Mouse (Mus musculus): Measurements from ENCODE around the gene Tuba1c. TPM values are rescaled to one million over a fixed set of nuclear protein-coding genes. Genes with fewer than 3 reads are reported as not detected.

Tuba1c gene
- polyA plus RNA-seq, 1 experiment from 2014 or later = 144 TPM

DNA sequence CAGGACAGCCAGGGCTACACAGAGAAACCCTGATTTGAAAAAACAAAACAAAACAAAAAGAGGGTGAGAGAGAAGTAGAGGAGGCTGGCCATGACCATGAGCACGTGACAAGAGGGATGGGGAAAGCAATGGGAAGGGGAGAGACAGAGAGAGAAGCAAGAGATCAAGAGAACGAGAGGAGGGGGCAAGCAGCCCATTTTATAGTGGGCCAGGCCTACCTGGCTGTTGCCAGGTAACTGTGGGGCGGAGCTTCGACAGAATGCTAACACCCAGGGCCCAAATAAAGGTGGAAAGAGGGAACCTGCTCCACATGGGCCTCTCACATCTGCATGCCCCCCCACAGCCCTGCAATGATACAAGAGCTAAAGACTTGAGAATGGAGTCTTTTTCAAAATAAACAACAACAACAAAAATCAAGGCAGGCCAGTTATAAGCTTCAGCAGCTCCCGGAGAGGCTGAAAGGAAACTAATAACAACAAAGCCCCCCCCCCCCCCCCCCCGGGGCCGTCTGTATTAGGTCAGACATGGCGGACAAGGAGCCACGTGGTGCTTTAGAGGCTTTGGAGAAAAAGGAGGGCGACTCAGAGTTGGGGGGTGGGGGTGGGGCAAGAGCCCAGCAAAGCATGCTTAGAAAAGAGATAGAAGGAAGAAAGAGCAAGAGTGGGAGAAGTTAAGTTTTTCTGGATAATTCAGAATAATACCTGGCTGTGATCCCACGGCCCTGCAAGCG is 39.8 kb upstream of the Tuba1c start:
- no peaks in the 10 kb centered on the region for H3K9me3 ChIP-seq
- H3K27me3 ChIP-seq (replicated peaks; ENCODE audit: low read depth, poor library complexity, severe bottlenecking) = no peaks in the 10 kb centered on the region
- H3K27ac ChIP-seq (replicated peaks) = peak overlapping the region; percentile 94
- H3K4me3 ChIP-seq = peak overlapping the region; percentile 58; the same call in 1 of the 2 replicates
- peak; percentile 41 for DNase-seq (ENCODE audit: low spot score)
- H3K4me1 ChIP-seq = peaks cover 88% of the 10 kb centered on the region
- no peaks in the 10 kb centered on the region for H3K36me3 ChIP-seq (replicated peaks)
- 29% methylated on average over 12 of the region's 12 CpGs for WGBS

DNA sequence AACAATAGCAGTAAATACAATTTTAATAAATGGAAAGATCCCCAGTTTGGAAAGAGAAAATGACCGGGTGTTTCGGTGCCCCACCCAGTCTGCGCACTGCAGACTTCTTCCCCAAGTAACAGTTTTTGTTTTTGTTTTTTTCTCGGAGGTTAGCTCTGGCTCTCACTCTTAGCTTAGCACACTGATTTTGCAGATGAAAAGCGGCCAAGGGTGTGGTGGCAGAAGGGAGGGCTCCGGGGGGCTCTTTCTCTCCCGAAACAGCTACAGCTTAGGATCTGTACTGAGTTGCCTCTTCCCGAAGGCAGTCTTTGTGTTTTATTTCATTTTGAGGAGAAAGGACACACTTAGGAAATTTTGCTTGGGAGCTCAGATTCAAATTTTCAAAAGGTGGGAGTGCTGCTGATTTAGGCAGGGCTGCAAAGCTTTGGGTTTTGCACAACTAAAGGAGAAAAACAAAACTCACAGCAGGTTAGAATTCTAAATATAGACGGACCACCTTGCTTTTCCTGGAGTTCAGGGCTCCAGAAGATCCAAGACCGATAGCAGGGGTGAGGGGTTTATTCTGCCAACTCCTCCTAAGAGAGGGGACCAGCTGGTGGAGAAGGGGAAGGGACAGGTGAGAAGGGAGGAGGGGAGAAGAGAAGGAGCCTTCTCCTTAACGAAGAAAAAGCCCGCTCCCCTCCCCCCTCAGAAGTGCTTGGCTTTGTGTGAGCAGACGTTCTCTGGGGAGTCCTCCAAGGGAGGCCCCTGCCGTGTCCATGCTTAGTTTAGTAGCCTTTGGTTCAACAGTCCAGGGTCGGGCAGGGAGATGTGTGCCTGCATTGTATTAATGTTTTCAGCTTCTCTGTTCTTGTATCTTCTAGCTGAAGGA is 38.8 kb upstream of the Tuba1c start:
- peak; percentile 55 for DNase-seq (ENCODE audit: low spot score)
- no peaks in the 10 kb centered on the region for H3K9me3 ChIP-seq
- WGBS = 20% methylated on average over 15 of the region's 15 CpGs
- H3K4me1 ChIP-seq = peaks cover 78% of the 10 kb centered on the region
- H3K36me3 ChIP-seq (replicated peaks) = no peaks in the 10 kb centered on the region
- H3K27me3 ChIP-seq (replicated peaks; ENCODE audit: low read depth, poor library complexity, severe bottlenecking) = no peaks in the 10 kb centered on the region
- H3K27ac ChIP-seq (replicated peaks) = peak overlapping the region; percentile 94
- H3K4me3 ChIP-seq = peak overlapping the region; percentile 58

DNA sequence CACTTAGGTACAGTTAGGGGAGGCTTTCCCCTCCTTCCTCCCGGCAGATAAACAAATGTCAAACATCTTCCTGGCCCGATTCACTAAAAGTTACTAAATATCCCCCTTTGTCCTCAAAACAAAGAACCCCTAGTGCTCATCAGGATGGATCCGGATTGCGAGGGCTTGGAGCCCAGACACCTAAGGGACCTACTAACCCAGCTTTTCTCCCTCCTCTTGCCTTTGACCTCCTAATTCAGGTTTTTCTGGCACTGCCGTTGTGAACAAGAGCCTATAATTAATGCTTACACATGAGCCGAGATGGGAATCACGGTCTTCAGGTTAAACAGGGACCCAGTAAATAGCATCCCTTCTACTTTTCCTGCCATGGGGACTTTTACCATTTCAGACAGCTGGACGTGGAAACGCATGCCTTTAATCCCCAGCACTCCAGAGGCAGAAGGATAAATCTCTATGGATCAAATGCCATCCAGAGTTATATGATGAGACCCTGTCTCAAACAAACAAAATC is 38.1 kb upstream of the Tuba1c start:
- Histone ChIP-seq H3K4me3 (peak overlapping the region; percentile 58), H3K27ac (replicated peaks) (peak overlapping the region; percentile 94), H3K9me3 (no peaks in the 10 kb centered on the region), H3K36me3 (replicated peaks) (no peaks in the 10 kb centered on the region), H3K27me3 (replicated peaks; ENCODE audit: low read depth, poor library complexity, severe bottlenecking) (no peaks in the 10 kb centered on the region), H3K4me1 (peaks cover 71% of the 10 kb centered on the region)
- DNase-seq (ENCODE audit: low spot score) = no peak
- 11% methylated on average over 9 of the region's 9 CpGs for WGBS

DNA sequence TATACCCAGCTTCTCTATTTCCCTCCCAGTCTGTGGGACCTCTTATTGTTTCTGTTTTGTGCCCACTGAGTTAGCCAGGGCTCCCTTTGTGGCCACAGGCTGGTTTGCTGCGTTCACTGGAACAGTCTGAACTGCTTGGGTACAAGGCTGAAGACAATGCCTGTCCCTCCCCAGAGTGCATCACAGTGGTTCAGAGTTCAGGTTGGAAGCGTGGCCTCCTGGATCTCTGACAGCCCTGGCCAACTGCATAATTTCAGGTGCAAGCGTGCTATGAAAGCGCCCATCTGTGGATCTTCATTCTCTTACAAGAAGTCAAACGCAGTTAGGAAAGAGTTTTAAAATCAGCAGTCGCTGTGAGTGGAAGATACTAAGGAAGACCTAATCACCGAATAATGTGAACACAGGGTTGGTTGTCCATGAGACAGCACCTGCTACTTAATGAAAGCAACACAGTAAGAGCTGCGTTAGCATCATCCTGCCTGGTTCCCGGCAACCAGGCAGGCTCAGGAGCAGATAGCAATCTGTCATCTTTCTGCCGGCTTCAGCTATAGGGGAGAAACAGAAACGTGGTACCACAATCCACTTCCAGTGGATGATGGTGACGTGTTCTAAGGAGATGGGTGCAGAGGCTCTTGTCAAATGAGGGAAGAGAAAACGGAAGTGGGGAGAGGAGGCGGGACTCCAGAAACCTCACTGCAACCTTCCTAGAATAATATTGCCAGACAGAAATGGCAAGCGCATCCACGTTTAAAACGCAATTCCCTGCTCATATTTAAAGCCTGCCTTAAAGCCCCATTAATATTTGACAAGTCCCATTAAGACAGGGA is 37.4 kb upstream of the Tuba1c start:
- DNase-seq (ENCODE audit: low spot score) = peak; percentile 38
- Histone ChIP-seq H3K27ac (replicated peaks) (peak overlapping the region; percentile 94), H3K4me3 (peak overlapping the region; percentile 58), H3K36me3 (replicated peaks) (no peaks in the 10 kb centered on the region), H3K9me3 (no peaks in the 10 kb centered on the region), H3K27me3 (replicated peaks; ENCODE audit: low read depth, poor library complexity, severe bottlenecking) (no peaks in the 10 kb centered on the region), H3K4me1 (peaks cover 64% of the 10 kb centered on the region)
- 32% methylated on average over 17 of the region's 17 CpGs for WGBS

DNA sequence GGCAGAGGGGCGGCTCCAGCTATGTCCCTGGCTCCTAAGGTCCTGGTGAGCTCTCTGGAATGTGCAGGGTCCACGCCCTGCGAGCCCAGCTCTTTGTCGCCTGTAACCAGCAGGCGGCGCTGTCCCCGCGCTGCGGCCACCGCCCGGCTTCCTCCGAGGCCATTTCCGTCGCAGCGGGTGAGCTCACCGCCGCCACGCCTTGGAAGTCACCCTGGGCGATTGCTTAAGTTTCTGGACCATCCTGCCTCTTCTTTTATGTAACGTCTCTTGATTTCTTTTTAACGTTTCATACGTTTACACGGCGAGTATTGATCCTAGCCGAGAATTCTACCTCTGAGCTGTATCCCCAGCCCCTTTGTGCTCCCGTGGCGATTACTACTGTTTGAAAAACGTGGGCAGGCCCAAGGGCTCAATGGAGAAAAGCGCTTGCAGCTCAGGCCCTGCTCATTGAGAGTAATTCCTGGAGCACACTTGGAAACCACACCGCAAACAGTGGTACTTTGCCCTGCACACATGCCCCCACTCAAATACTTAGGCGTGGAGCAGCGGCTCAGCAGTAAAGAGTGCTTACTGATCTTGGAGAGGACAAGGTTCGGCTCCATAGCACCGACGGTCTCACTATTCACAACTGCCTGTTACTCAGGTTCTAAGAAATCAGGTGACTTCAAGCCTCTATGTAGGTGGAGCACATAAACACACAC is 36.4 kb upstream of the Tuba1c start:
- no peaks in the 10 kb centered on the region for H3K27me3 ChIP-seq (replicated peaks; ENCODE audit: low read depth, poor library complexity, severe bottlenecking)
- peak overlapping the region; percentile 94 for H3K27ac ChIP-seq (replicated peaks)
- no peaks in the 10 kb centered on the region for H3K36me3 ChIP-seq (replicated peaks)
- DNase-seq (ENCODE audit: low spot score) = peak; percentile 96
- 6% methylated on average over 35 of the region's 35 CpGs for WGBS
- no peaks in the 10 kb centered on the region for H3K9me3 ChIP-seq
- H3K4me3 ChIP-seq = peak overlapping the region; percentile 58
- peaks cover 64% of the 10 kb centered on the region for H3K4me1 ChIP-seq

DNA sequence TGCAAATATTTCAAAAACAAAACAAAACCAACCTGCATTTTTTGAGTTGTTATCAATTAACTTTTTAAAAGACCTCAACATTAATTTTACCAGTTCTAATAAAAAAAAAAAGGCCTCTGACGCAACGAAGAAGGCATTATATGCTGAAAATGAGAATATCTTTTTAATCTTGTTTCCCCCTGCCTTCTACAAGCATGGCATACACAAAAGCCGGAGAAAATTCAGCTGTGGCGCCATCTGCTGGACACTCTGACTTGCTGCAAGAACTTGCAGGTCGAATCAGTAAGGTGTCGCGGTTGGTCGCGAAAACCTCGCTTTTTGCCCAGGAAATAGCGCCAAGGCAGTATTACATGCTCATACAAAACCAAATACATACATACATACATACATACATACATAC is 35.8 kb upstream of the Tuba1c start:
- peak; percentile 93 for DNase-seq (ENCODE audit: low spot score)
- 3% methylated on average over 11 of the region's 11 CpGs for WGBS
- H3K4me3 ChIP-seq = peak overlapping the region; percentile 58; the same call in 1 of the 2 replicates
- H3K9me3 ChIP-seq = no peaks in the 10 kb centered on the region
- peak overlapping the region; percentile 94 for H3K27ac ChIP-seq (replicated peaks)
- no peaks in the 10 kb centered on the region for H3K27me3 ChIP-seq (replicated peaks; ENCODE audit: low read depth, poor library complexity, severe bottlenecking)
- peaks cover 63% of the 10 kb centered on the region for H3K4me1 ChIP-seq
- H3K36me3 ChIP-seq (replicated peaks) = no peaks in the 10 kb centered on the region

DNA sequence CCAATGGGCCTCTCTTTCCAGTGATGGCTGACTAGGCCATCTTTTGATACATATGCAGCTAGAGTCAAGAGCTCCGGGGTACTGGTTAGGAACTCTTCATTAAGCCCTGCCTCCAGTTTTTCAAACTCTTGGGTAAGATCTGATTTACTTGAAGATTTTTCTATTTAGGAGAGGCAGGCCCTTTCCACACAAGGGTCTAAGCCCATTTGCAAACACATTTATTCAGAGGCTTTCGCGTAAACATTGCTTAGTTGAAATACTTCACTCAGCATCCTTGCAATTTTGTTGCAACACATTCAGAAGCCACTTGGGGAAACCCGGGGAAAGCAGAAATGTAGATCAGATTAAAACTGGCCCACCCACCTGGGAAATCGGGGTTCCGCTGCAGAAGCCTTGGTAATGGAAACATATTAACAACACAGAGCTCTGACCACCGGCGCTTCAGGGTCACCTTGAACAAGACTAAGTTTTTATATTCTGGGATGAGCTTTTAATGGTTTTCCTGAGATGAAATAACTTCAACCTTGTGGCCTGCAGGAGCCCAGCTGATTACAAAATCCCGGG is 34.7 kb upstream of the Tuba1c start:
- Histone ChIP-seq H3K4me1 (peaks cover 51% of the 10 kb centered on the region), H3K27ac (replicated peaks) (no peak overlapping the region), H3K36me3 (replicated peaks) (no peaks in the 10 kb centered on the region), H3K4me3 (no peak overlapping the region), H3K27me3 (replicated peaks; ENCODE audit: low read depth, poor library complexity, severe bottlenecking) (no peaks in the 10 kb centered on the region), H3K9me3 (no peaks in the 10 kb centered on the region)
- no peak for DNase-seq (ENCODE audit: low spot score)
- WGBS = 86% methylated on average over 9 of the region's 9 CpGs

DNA sequence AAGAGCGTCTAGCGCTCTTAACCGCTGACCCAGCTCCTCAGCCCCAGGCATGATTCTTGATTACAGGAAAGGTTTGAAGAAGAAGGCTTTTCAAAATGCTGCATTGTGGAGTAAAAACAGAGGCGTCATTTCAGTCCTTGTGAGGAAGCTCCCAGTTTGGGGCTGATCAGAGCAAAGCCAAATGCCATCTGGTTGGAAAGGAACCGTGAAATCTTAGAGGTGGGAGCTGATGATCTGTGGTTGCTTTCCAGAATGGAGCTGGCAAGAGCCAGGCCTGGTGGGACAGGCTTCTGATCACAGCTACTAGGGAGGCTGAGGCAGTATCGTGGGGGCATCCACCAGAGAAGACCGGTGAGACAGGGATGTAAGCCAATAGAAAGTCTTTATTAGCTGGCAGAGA is 32.9 kb upstream of the Tuba1c start:
- no peak for DNase-seq (ENCODE audit: low spot score)
- Histone ChIP-seq H3K36me3 (replicated peaks) (no peaks in the 10 kb centered on the region), H3K27ac (replicated peaks) (no peak overlapping the region), H3K9me3 (no peaks in the 10 kb centered on the region), H3K27me3 (replicated peaks; ENCODE audit: low read depth, poor library complexity, severe bottlenecking) (peaks cover 1% of the 10 kb centered on the region; the same call in 1 of the 2 replicates), H3K4me1 (peaks cover 50% of the 10 kb centered on the region), H3K4me3 (no peak overlapping the region)
- WGBS = 63% methylated on average over 7 of the region's 7 CpGs

DNA sequence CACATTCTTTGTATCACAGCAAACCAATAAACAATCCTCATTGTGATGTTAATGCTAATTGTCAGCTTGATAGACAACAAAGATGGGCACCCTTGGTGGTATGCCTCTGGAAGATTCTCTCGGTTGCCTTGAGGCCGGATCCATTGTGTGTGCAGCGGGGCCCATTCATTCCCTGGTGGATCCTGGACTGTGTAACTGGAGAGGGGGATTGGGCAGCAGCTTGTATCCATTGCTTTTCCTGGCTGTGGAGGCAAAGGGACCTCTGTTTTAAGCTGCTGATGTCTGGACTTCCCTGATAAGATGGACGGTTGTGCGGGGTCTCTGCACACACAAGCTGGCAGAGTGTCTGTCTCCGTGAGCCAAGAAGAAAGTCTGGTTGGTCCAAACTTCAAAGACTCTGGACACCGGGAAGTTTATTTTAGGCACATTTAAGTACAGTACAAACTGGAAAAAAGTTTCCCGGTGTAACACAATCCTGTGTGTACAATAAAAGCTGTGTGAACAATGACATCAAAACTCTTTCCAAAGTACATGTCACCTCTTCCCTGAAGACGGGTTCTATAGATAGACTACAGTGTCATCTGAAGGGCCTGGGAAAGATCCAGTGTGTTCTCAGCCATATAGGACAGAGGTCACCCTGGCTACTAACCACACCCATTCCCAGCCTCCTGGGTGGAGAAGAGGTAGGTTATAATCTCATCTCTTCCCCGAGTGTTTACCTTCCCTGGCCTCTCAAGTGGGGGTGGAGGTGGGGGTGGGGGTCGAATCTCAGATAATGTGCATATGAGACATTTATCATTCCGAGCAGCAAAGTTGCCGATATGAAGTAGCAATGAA is 31.5 kb upstream of the Tuba1c start:
- DNase-seq (ENCODE audit: low spot score) = no peak
- no peaks in the 10 kb centered on the region for H3K36me3 ChIP-seq (replicated peaks)
- H3K27me3 ChIP-seq (replicated peaks; ENCODE audit: low read depth, poor library complexity, severe bottlenecking) = peaks cover 14% of the 10 kb centered on the region
- H3K27ac ChIP-seq (replicated peaks) = peak overlapping the region; percentile 24; the same call in 1 of the 2 replicates
- H3K9me3 ChIP-seq = no peaks in the 10 kb centered on the region
- H3K4me1 ChIP-seq = peaks cover 41% of the 10 kb centered on the region
- 57% methylated on average over 13 of the region's 13 CpGs for WGBS
- H3K4me3 ChIP-seq = no peak overlapping the region

DNA sequence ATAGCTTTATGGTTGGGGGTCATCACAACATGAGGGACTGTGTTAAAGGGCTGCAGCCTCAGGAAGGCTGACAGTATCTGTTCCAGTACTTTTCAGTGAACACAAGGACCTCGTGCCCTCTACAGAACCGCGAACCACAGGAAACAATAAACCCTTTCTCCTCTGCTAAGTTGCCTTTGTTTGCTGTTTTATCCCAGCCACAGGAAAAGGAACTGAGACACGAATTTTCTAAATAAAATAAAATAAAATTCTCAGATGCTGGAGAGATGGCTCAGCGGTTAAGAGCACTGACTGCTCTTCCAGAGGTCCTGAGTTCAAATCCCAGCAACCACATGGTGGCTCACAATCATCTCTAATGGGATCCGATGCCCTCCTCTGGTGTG is 30.9 kb upstream of the Tuba1c start:
- Histone ChIP-seq H3K9me3 (no peaks in the 10 kb centered on the region), H3K4me1 (peaks cover 36% of the 10 kb centered on the region), H3K27ac (replicated peaks) (no peak overlapping the region), H3K4me3 (no peak overlapping the region), H3K27me3 (replicated peaks; ENCODE audit: low read depth, poor library complexity, severe bottlenecking) (peaks cover 14% of the 10 kb centered on the region), H3K36me3 (replicated peaks) (no peaks in the 10 kb centered on the region)
- no peak for DNase-seq (ENCODE audit: low spot score)
- WGBS = 38% methylated on average over 6 of the region's 6 CpGs

Data from embryonic facial prominence, embryonic 10.5 days (tissue).